Mouse (Mus musculus): ENCODE data around the gene Ppp1r12b.

The Ppp1r12b gene

DNA sequence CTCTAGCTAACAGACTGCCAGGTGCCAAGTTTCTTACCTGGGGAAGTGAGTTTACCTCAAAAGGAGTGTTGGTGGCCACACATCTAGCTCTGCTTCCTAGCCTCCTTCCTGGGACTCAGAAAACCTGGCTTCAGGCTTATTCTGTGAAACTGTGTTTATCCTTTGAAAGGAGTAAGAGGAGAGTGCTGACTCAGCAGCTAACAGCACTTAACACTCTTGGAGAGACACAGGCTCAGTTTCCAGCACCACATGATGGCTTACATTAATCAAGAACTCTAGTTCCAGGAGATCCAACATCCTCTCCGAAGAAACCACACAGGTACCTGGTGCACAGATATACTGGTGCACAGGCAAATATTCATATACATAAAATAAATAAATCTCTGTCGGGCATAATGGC lies 12.8 kb downstream of the Ppp1r12b start:
- in situ Hi-C loops (cut with MboI, MseI): no loop called here

DNA sequence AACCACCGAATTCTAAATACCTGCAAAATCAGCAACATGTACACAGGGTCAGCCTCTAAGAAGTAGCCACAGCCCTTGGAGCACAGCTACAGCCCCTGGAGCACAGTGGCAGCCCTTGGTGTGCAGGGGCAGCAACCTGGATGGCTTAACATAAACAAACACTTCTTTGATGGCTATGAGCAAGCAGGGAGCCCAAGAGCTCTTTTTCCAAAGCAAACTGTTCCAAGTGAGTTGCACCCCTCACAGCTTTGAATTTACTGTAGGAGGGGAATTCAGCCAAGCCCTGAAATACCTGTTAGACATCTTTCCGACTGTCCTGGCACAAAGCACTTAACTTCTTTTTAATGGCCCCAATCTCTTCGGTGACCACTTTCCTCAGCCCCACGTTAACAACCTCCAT lies 14.9 kb downstream of the Ppp1r12b start:
- in situ Hi-C loops (cut with MboI, MseI): no loop called here

DNA sequence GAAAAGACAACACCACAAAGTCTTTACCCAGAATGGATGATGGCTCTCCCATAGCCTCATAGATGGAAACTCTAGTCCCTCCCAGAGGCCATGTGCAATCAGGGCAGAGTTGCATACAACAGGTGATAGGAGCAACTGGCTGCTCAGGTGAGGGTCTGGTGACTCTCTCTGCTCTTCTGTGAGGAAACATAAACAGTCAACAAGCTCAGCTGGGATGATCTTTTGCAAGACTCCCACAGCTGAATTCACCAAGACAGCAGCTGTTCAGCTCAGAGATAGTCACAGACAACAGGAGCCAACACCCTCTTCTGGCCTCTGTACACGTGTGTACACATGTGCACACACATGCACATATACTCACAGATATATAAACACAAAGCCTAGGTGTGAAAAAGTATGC lies 17.5 kb downstream of the Ppp1r12b start:
- in situ Hi-C loops (cut with MboI, MseI): no loop called here

DNA sequence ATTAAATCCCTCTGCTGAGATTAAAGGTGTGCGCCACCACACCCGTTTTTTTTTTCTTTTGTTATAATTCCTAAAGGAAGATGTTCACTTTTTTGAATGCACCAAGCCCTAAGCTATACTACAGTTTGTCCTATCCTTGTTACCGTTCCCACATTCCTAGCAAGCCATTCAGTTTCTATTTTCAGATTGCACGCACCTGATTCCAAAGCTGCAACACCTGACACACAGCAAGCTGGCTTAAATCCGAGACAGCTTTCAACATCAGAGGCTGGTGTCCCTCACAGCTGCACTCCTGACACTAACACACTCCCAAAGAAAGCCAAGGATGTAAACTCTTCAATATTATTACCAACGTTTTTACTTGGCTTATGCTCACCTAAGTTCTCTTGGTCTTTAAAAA lies 19.4 kb downstream of the Ppp1r12b start:
- in situ Hi-C loops (cut with MboI, MseI): no loop called here

DNA sequence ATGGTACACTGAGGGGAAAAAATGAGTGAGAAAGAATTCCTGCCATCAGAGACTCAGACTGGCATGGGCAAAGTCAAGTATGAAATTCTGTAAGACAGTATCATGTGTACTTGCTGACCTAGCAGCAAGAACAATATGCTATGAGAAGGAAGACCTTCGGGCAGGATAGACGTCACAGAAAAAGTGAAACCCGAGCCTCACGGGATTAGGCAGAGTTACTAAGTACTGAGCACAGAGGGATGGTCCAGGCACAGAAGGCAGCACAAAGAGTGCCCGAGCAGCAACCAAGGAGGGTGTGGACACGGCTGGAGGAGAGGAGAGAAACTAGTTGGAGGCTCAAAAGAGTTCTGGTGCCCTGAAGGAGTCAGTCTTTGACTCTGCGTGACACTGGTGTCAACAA lies 23.3 kb downstream of the Ppp1r12b start:
- in situ Hi-C loops (cut with MboI, MseI): no loop called here

DNA sequence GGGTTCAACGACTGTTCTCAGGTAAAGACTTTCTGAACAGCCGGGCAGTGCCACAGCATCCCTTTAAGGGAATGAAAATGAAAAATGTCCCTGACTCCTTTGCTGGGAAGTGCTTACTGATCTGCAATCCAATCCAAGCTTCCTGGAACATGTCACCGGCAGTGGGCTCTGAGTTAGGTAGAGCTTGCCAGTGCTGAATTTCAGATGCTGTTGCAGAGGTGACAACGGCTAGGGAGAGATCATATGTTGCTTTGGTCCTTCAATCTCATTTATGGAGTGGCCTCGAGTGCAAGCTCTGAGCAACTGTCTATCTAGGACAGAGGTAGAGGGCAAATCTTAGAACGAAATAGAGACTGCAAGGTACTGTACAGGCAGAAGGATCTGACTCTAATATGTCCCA lies 36.7 kb downstream of the Ppp1r12b start:
- in situ Hi-C loops (cut with MboI, MseI): no loop called here

DNA sequence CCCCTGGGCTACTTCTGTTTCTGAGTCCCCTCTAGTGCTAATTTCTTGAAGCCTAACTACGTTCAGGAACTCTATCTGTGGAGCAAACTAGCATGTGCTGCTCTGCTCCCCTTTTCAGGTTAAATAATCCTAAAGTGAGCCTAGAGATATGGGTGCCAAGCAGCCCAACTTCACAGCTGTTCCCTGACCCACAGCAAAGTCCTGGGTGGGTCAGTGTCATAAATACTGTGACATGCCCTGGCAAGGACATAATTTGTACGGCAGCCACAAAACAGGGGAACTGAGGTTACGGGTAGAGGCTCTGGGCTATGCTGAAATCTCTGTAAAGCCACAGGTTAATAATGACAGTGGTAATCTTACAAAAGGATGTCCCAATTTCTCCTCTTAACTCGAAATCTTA lies 40.3 kb downstream of the Ppp1r12b start:
- in situ Hi-C loops (cut with MboI, MseI): no loop called here

DNA sequence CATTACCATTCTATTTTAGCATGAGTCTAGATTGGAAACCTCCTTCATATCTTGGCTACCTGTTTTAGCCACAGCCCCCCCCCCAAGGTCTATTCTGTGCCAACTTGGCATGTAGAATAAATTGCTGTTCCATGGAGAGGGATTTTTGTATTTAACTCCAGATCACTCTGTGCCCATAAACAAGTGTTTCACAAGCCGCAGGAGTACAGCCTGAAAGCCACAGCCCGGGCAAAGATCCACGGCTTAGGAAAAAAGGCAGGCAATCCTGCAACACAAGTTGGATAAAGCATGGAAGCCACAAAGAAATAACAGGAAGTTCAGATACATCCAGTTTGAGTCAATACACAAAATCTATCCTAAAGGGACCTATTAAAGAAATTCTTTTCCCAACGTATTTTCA lies 42.2 kb downstream of the Ppp1r12b start:
- in situ Hi-C loops (cut with MboI, MseI): no loop called here

DNA sequence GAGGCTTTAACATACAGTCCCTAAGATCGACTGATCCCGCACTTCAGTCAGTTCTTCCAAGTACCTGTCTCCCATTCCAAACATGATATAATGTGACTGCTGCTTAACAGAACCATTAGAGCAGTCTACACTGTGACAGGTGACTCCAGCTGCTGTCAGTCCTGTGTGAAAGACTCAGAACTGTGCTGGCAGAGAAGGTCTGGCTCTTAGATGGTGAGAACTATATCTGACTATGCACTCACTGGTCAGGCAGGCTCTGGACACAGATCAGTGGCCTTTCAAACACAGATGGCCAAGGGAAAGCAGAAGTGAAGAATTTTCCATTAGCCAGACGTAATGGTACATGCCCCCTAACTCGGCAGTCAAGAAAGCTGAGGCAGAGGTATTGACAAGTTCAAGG lies 43.9 kb downstream of the Ppp1r12b start:
- in situ Hi-C loops (cut with MboI, MseI): no loop called here

DNA sequence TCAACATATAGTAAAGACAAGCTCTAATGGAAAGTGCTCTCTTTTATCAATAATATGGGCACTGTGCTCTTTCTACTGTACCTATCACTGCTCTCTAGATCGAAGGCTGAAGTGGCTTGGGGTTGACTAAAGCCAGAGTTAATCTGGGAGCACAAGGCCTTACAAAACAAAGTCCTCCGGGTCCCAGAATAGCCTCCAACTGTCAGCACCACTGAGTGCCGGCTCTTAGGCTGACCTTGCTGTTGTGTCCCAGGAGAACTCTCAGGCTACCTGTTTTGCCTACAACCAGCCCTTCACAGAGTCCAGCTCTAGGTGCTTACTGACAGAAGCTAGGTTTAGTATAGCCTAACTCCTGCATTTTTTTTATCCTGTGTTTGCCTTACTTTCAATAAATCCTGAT lies 45.7 kb downstream of the Ppp1r12b start:
- in situ Hi-C loops (cut with MboI, MseI): no loop called here

DNA sequence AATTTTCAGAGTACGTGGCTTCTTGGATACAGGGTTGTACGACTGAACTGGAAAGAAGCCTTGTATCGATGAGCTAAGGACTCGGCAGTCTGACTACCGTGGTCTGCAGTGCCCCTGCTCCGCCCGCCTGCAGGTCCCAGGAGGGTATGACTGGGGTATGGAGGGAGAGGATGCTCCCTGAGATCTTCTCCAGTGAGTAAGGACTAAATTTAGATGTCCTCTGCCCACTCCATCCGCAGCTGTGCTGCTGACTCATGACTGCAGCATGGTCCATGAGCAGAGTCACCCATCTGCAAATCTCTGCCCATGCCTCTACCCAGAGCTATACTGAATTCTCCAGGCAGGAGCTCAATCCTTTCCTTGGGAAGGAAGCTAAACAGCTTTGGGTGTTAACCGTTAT lies 46.3 kb downstream of the Ppp1r12b start:
- in situ Hi-C loops (cut with MboI, MseI): no loop called here

DNA sequence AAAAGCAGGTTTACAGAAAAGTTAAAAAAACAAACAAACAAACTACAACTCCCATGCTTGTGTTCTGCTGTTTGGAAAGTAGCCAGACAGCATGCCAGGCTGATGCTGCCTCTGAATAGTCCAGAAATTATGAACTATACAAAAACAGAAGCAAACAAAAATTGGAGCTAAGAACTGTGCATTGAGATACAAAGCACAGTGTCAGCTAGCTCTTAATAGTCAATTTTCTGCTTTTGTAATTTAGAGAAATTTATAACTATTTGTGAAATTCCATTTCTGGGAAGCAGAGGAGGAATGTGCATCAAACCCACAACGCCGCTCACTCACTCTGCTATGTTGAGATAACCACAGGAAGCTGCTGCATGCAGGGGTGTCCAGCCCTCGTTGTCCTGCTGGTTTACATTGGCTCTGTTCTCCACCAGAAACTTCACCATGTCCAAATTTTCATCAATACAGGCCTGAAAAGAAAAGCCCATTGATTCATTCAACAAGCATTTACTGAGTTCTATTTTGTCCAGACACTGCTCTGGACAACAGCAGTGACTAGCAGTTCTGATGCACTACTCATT lies 53.6 kb downstream of the Ppp1r12b start:
- in situ Hi-C loops (cut with MboI, MseI): no loop called here

DNA sequence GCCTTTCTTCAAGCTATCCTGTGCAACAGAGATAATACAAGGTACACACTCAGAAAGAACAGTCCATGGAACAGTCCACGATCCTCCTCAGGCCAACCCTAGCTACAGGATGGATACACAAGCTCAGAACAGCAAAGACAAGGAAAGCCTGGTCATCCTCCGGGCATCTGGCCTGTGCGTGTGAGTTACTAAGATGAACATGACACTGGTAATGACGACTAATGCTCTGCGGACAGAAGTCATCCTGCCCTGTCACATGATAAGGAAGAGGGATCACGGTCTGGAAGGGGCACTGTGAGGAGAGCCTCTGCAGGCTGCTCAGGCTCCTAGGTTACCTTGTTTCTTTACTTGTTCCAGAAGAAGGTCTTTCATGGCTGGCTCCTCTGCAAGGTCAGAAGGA lies 59.7 kb downstream of the Ppp1r12b start:
- in situ Hi-C loops (cut with MboI, MseI): loop anchor here (10.0 kb wide), 1 partner anchor 931 kb away; no protein-coding TSS in a partner anchor

DNA sequence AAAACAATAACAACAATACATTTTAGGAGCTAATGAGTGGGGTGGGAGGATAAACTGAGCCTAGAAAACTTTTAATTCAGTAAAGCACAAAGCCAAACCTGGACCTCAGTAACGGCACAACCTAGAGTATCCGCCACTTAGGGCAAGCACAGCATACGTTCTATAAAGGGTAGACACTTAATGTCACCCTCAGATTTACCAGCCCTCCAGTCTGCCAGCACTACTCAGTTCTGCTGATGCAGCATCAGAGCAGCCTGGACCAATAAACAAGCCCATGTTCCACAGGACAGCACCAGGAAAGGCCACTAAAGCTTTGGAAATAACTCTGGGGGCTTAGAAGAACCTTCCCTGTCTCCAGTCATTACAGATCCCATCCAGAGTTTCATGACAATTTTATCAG lies 60.9 kb downstream of the Ppp1r12b start:
- in situ Hi-C loops (cut with MboI, MseI): loop anchor here (10.0 kb wide), 1 partner anchor 930 kb away; no protein-coding TSS in a partner anchor

DNA sequence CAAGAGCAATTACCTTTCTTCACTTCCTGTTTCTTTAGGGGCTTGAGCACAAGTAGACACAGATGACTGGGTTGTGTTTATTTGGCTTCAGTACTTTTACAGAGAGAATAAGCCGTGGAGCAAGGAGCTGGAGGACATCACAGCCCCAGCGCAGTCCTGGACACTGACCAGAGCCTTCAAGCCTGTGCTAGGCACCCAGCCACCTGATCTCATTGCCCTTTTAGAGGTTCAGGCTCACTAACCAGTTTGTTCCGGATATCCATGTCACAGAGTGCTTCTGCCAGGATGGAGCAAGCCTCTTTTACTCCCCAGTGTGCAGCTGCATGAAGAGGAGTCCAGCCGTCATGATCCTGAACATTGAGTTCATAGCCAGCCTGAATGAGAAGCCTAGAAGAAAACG lies 63.8 kb downstream of the Ppp1r12b start:
- in situ Hi-C loops (cut with MboI, MseI): loop anchor here (10.0 kb wide), 1 partner anchor 927 kb away; no protein-coding TSS in a partner anchor

DNA sequence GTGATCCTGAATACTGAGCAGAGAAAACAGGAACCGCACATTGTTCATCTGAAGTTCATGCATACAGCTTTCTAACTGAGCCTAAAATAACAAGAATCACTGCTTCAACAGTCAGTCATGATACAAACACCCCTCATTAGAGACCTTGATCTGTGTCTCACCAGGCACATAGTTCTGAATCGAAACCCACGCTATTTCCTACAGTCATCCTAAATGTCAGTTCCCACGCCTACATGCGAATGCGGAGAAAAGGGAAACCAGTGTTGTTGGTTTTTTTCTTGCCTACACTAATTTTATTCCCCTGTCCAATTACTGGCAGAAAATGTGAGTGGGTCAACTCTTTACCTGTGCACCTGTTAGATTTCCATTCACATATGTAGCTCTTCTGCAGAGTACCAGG lies 66.1 kb downstream of the Ppp1r12b start:
- in situ Hi-C loops (cut with MboI, MseI): loop anchor here (10.0 kb wide), 2 partner anchors 925 to 995 kb away; no protein-coding TSS in a partner anchor

DNA sequence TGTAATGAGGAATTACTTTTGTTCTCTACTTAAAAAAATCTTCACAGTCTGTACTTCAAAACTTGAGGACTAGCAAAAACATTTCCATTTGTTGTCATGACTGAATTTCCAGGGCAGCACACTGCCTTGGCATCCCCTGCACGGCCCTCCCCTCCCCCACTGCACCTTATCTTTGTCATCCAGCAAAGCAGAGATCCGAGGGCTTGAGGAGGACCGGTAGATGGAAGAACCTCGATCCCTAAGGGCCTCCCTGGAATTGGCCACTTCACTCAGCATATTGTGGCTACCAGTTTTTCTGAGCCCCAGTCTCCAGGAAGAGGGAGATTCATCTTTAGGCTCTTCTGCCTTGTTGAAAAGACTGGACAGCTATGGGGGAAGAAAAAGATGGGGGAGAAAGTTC lies 79.9 kb downstream of the Ppp1r12b start:
- in situ Hi-C loops (cut with MboI, MseI): no loop called here

DNA sequence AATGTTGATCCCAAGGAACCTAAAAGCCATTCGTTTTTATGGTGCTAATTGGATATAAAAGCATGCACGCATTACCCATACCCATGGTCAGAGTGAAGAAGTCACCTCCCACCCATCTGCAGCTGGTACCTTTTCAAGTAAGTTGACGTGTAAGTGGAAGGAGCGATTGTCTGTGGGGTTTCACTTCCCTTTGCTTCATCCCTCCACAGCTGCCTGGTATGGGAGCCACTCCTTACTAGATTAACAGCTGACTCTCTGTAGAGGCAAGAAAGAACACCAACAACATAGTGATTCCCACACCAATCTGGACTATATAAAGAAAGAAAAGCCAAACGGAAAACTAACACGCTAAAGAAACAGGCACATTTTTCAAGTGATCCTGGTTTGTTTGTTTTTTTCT lies 83.1 kb downstream of the Ppp1r12b start:
- in situ Hi-C loops (cut with MboI, MseI): no loop called here

DNA sequence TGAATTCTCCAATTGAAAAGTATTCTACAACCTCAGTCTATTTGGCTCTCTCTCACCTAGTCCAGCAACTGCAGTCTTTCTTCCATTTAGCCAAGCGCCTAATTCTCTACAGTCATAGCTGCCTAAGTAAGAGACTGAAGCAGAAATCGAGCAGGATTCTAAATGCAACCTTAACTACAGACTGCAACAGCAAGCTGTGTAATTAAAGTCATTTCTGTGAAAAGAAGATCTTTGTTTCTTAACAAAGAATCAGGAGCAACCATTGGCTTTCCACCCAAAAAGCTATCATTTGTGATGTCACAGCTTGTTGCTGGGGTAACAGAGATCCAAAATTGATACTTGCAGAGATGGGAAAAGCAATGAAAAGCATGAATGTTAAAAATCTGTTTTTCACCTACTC lies 89.3 kb downstream of the Ppp1r12b start:
- in situ Hi-C loops (cut with MboI, MseI): no loop called here

DNA sequence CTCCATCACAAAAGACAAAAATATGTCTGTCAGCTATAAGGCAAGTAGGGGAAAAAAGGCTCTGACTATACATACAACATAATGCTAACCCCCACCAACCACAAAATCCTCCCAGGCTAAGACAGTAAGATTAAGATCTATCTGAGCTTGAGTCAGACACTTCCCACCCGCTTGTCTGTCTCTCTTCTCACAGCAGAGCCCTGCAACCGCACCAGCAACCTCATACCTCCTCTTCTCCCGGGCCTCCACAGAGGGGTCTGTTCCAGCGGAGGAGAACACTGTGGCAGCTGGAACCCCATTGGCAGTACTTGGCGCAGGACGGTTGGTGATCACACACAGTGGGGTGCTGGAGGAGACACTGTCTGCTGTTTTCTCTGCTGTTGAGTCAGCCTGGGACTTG lies 90.2 kb downstream of the Ppp1r12b start:
- in situ Hi-C loops (cut with MboI, MseI): no loop called here

DNA sequence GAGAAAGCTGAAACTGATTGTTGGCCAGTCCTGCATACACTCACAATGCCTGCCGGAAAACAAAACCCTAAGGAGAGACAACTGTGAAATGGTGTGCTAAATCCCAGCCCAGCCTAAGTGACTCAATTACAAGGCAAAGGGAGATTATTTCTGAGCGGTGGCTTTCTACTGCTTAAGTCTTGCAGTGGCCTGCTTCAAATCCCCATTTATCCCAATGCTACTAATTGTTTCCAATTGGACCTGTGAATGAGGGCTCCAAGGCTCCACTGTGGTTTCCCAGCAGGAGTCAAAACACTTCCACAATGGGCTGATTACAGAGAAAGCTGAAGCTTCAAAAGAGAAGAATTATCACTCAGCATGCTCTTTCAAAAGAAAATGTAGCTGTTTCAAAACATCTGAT lies 95.2 kb downstream of the Ppp1r12b start:
- in situ Hi-C loops (cut with MboI, MseI): no loop called here

DNA sequence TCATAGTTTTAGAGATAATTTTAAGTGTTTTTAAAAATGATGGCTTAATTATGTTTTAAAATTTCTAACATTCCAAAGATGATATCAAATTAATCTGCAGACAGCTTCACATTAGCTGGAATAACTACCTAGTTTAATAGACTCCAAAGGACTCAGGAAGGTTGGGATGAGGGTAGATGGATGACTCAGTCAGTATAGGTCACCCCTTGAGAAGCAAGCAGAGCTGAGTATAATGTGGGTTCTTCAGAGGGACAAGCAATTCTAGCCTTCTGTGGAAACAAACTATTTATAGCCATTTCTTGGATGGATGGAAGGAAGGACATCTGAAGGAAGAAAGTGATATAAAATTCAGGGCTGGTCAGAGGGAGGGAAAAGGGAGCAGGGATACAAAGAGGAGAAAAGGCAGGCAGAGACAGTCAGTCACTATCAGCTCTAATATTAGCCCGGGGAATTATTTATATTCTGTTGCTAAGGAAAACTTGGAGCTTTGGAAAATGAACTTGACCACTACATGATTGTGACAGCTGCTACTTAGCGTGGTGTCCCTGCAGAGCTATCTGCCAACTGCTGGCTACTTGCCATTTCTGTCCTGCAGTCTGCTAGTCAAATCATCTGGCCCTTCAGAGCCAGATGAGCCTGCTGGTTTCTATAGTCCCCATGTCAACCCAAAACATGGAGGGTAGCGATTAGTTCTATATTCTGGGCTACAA lies 97.2 kb downstream of the Ppp1r12b start:
- in situ Hi-C loops (cut with MboI, MseI): loop anchor here (10.0 kb wide), 1 partner anchor 114 kb away; no protein-coding TSS in a partner anchor

DNA sequence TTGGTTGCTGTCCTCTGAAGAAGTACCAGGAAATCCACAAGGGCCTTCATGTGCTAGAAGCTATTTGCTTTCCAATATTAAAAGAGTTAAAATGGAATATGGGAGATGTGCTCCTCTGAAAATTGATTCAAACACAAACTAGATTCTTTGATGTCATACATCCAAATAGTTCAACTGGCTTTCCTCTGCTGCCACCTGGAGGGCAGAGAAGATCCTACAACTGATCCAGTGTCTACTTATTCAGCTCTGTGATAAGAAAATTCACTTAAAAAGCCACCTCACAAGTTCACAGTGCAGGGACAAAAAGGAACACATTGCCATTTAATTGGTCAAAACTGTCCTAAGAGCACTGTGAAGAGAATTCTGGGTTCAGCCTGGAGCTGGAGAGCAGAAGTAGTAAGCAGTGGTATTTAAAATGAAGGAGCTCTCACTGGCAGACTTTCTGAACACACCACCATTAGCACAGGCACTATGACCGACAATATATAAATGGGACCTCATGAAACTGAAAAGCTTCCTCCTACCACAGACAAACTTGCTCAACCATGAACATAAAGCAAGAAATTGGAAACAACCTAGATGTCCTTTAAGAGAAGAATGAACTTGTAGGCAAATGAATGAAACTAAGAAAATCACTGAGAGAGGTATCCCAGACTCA lies 101.3 kb downstream of the Ppp1r12b start:
- in situ Hi-C loops (cut with MboI, MseI): loop anchor here (5.0 to 10.0 kb wide), 2 partner anchors 110 to 182 kb away; no protein-coding TSS in a partner anchor
